Mouse (Mus musculus): ENCODE data around the gene Adi1. TPM values are rescaled to one million over a fixed set of nuclear protein-coding genes. Genes with fewer than 3 reads are reported as not detected.

The Adi1 gene
- 14.1 and 22.8 TPM in 2 replicates for polyA plus RNA-seq (2012; rRNA removed)

- WGBS: 2% methylated on average over 53 of the region's 53 CpGs
- TF ChIP-seq CTCF (IDR thresholded peaks at IDR 0.05; ENCODE audit: insufficient read depth, low read length) (no peak), POLR2A (IDR thresholded peaks at IDR 0.05; ENCODE audit: borderline replicate concordance, extremely low read depth, low read depth, low read length) (no peak; the same call in 1 of the 2 replicates)
- Histone ChIP-seq H3K4me3 (replicated peaks; ENCODE audit: extremely low read depth, low read depth, low read length) (peak within 1 kb of the TSS; percentile 90), H3K4me1 (ENCODE audit: control insufficient read depth, insufficient read depth, low read length) (peaks cover 3% of the 10 kb centered on the region; the same call in 1 of the 2 replicates)
- DNase-seq: peak; percentile 83
These were observed at the start of gene Adi1 for GRCm38 (mm10) chr12:28675121-28675924. Gene Adi1 (plus strand): TSS chr12:28675231.

GRCm38 (mm10) chr12:28625407-28625806, 49.6 kb upstream of the Adi1 start:
- no peak for DNase-seq
- 63% methylated on average over 7 of the region's 7 CpGs for WGBS
- Histone ChIP-seq H3K4me3 (replicated peaks; ENCODE audit: extremely low read depth, low read depth, low read length) (no peak overlapping the region), H3K4me1 (ENCODE audit: control insufficient read depth, insufficient read depth, low read length) (no peaks in the 10 kb centered on the region)
- TF ChIP-seq CTCF (IDR thresholded peaks at IDR 0.05; ENCODE audit: insufficient read depth, low read length) (no peak), POLR2A (IDR thresholded peaks at IDR 0.05; ENCODE audit: borderline replicate concordance, extremely low read depth, low read depth, low read length) (no peak)

GRCm38 (mm10) chr12:28627092-28627491, 47.9 kb upstream of the Adi1 start:
- 54% methylated on average over 4 of the region's 4 CpGs for WGBS
- H3K4me1 ChIP-seq (ENCODE audit: control insufficient read depth, insufficient read depth, low read length): no peaks in the 10 kb centered on the region
- no peak for TF ChIP-seq POLR2A (IDR thresholded peaks at IDR 0.05; ENCODE audit: borderline replicate concordance, extremely low read depth, low read depth, low read length)
- TF ChIP-seq CTCF (IDR thresholded peaks at IDR 0.05; ENCODE audit: insufficient read depth, low read length): no peak
- no peak for DNase-seq
- H3K4me3 ChIP-seq (replicated peaks; ENCODE audit: extremely low read depth, low read depth, low read length): no peak overlapping the region

GRCm38 (mm10) chr12:28628436-28628835, 46.6 kb upstream of the Adi1 start:
- no peaks in the 10 kb centered on the region for H3K4me1 ChIP-seq (ENCODE audit: control insufficient read depth, insufficient read depth, low read length)
- H3K4me3 ChIP-seq (replicated peaks; ENCODE audit: extremely low read depth, low read depth, low read length): no peak overlapping the region
- WGBS: 92% methylated on average over 2 of the region's 2 CpGs
- DNase-seq: no peak
- TF ChIP-seq CTCF (IDR thresholded peaks at IDR 0.05; ENCODE audit: insufficient read depth, low read length) (no peak), POLR2A (IDR thresholded peaks at IDR 0.05; ENCODE audit: borderline replicate concordance, extremely low read depth, low read depth, low read length) (no peak)

GRCm38 (mm10) chr12:28635058-28635534, 39.9 kb upstream of the Adi1 start:
- TF ChIP-seq CTCF (IDR thresholded peaks at IDR 0.05; ENCODE audit: insufficient read depth, low read length): no peak
- TF ChIP-seq POLR2A (IDR thresholded peaks at IDR 0.05; ENCODE audit: borderline replicate concordance, extremely low read depth, low read depth, low read length): no peak
- Histone ChIP-seq H3K4me1 (ENCODE audit: control insufficient read depth, insufficient read depth, low read length) (peaks cover 2% of the 10 kb centered on the region; the same call in 1 of the 2 replicates), H3K4me3 (replicated peaks; ENCODE audit: extremely low read depth, low read depth, low read length) (peak overlapping the region; percentile 61)
- 1% methylated on average over 23 of the region's 23 CpGs for WGBS
- DNase-seq: no peak

- WGBS: 4% methylated on average over 69 of the region's 69 CpGs
- peak; percentile 95 for DNase-seq
- TF ChIP-seq CTCF (IDR thresholded peaks at IDR 0.05; ENCODE audit: insufficient read depth, low read length) (no peak), POLR2A (IDR thresholded peaks at IDR 0.05; ENCODE audit: borderline replicate concordance, extremely low read depth, low read depth, low read length) (peak; percentile 79; the same call in 1 of the 2 replicates)
- peaks cover 2% of the 10 kb centered on the region; the same call in 1 of the 2 replicates for H3K4me1 ChIP-seq (ENCODE audit: control insufficient read depth, insufficient read depth, low read length)
- H3K4me3 ChIP-seq (replicated peaks; ENCODE audit: extremely low read depth, low read depth, low read length): peak within 1 kb of the TSS; percentile 85
These were observed 39.2 kb upstream of the Adi1 start, which contains the start of gene Rps7 for GRCm38 (mm10) chr12:28635535-28636476. Gene Rps7 (minus strand): TSS chr12:28635953.

GRCm38 (mm10) chr12:28636543-28636942, 38.5 kb upstream of the Adi1 start:
- Histone ChIP-seq H3K4me3 (replicated peaks; ENCODE audit: extremely low read depth, low read depth, low read length) (no peak overlapping the region), H3K4me1 (ENCODE audit: control insufficient read depth, insufficient read depth, low read length) (peaks cover 2% of the 10 kb centered on the region; the same call in 1 of the 2 replicates)
- no peak for TF ChIP-seq CTCF (IDR thresholded peaks at IDR 0.05; ENCODE audit: insufficient read depth, low read length)
- 81% methylated on average over 6 of the region's 6 CpGs for WGBS
- no peak for DNase-seq

- WGBS: 62% methylated on average over 2 of the region's 2 CpGs
- no peak for TF ChIP-seq CTCF (IDR thresholded peaks at IDR 0.05; ENCODE audit: insufficient read depth, low read length)
- no peak for TF ChIP-seq POLR2A (IDR thresholded peaks at IDR 0.05; ENCODE audit: borderline replicate concordance, extremely low read depth, low read depth, low read length)
- H3K4me3 ChIP-seq (replicated peaks; ENCODE audit: extremely low read depth, low read depth, low read length): no peak overlapping the region
- no peak for DNase-seq
- peaks cover 2% of the 10 kb centered on the region; the same call in 1 of the 2 replicates for H3K4me1 ChIP-seq (ENCODE audit: control insufficient read depth, insufficient read depth, low read length)
These were observed 36.3 kb upstream of the Adi1 start for GRCm38 (mm10) chr12:28638778-28639177.

Data from lung, adult 2 months (tissue).